Mouse (Mus musculus): ENCODE measurements around the gene Enkd1. TPM values are rescaled to one million over a fixed set of nuclear protein-coding genes. Genes with fewer than 3 reads are reported as not detected.

Enkd1 gene
- 5.8 and 6.3 TPM in 2 replicates for polyA plus RNA-seq (2021; fragmentation: Nextera tagmentation)
- long read RNA-seq, experiment 1, partial matches to known transcripts = 2 of 8 reads
- long read RNA-seq, experiment 1, other reads (novel, unspliced or antisense) = 3 of 8 reads
- long read RNA-seq, experiment 2, partial matches to known transcripts = 1 of 14 reads
- long read RNA-seq, experiment 2, other reads (novel, unspliced or antisense) = 11 of 14 reads

DNA sequence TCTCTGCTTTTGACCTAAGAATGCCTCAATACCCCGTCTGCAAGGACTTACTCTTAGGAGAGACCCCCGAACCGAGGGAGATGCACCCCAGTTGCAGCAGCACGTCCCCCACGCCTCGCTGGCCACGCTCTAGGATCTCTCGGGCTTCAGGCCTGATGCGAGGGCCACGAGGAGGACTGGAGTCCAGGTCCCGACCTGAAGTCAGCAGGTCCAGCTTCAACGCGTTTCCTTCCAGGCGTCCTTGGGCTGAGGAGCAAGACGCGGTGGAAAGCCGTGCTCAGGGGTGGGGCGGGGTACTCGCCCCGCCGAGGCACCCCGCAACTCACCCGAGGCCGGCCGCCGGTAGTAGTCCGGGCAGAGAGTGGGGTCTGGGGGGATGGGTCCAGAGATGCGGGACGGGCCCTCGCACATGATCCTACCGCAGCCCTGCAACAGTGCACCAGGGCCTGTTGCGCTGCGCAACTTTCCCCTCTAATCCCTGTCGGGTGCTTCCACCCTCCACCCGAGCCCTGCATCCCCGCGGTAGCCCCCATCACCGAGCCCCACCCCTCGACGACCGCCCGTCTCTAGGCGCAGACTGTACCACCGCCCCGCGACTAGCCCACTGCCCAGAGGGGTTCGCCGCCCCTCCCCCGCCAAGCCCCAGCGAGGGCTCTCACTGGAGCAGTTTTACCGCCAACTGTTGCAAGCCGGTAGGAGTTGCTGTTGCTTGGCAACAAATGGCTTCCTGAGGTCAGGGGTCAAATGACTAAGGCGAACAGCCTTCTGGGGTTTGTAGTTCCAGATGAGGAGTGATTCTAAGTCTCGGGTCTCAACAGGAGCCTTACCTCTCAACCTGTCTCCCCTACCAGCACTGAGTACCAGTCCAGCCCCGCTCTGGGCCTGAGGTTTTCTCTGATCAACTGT, at the start of gene Enkd1, which contains the start of gene 4933405L10Rik:
Enkd1 (minus strand) TSS at position 713 of the 906 bp plus-strand sequence.
4933405L10Rik (plus strand) TSS at position 158 of the 906 bp plus-strand sequence.

GRCm38 (mm10) chr8:105700966-105701824, 6.8 kb downstream of the Enkd1 start, which contains the start of the genes Acd and Pard6a:
Acd (minus strand) TSS chr8:105701102.
Pard6a (plus strand) TSS chr8:105701148.

DNA sequence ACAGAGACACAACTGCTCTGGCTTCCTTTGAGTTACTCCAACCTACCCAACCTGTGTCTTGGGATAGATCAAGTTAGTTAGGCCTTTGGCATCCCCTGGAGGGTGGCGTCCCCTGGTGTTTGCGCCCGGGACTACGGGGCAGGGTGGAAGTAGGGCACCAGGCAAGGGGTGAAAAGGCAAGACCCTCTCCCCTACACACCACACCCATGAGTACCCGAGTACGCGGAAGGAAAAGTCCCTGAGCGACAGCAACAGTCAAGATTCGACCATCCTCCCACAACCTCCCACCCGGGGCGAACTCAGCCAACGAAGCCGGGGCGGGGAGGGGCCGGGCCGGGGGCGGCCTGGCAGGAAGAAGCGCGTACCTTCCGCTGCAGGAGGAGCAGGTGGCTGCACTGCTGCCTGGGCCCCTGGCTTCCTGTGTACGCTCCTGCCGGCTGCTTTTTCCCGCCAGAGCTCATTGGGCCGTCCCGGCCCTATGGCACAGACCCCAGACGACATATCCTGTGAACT, 22.2 kb downstream of the Enkd1 start, which contains the start of gene Carmil2:
Carmil2 (plus strand) TSS at position 479 of the 513 bp plus-strand sequence.

Other genes with a start within 250 kb of the Enkd1 start
- gene Tppp3, start 236.7 kb downstream of the Enkd1 start, polyA plus RNA-seq (2021; fragmentation: Nextera tagmentation) = 45.8 and 47.2 TPM in 2 replicates
- gene Zdhhc1, start 211.3 kb downstream of the Enkd1 start, polyA plus RNA-seq (2021; fragmentation: Nextera tagmentation) = 18.5 and 23.0 TPM in 2 replicates
- not detected in 2 replicates for gene Hsd11b2, start 189.5 kb downstream of the Enkd1 start, polyA plus RNA-seq (2021; fragmentation: Nextera tagmentation)
- 112 and 125 TPM in 2 replicates for gene Atp6v0d1, start 142.2 kb downstream of the Enkd1 start, polyA plus RNA-seq (2021; fragmentation: Nextera tagmentation)
- gene Ripor1, start 103.0 kb downstream of the Enkd1 start, polyA plus RNA-seq (2021; fragmentation: Nextera tagmentation) = 44.1 and 57.0 TPM in 2 replicates
- gene Ctcf, start 71.6 kb downstream of the Enkd1 start, polyA plus RNA-seq (2021; fragmentation: Nextera tagmentation) = 13.1 and 14.2 TPM in 2 replicates
- 0.40 and 0.55 TPM in 2 replicates for gene Agrp, start 70.8 kb downstream of the Enkd1 start, polyA plus RNA-seq (2021; fragmentation: Nextera tagmentation)
- 20.9 and 32.8 TPM in 2 replicates for gene Carmil2, start 21.9 kb downstream of the Enkd1 start, polyA plus RNA-seq (2021; fragmentation: Nextera tagmentation)
- 32.5 and 41.3 TPM in 2 replicates for gene Acd, start 7.1 kb downstream of the Enkd1 start, polyA plus RNA-seq (2021; fragmentation: Nextera tagmentation)
- 67.5 and 73.3 TPM in 2 replicates for gene Pard6a, start 7.1 kb downstream of the Enkd1 start, polyA plus RNA-seq (2021; fragmentation: Nextera tagmentation)
- 0.18 and 0.19 TPM in 2 replicates for gene 4933405L10Rik, start 555 bp downstream of the Enkd1 start, polyA plus RNA-seq (2021; fragmentation: Nextera tagmentation)
- 18.4 and 20.8 TPM in 2 replicates for gene Gfod2, start 50.5 kb upstream of the Enkd1 start, polyA plus RNA-seq (2021; fragmentation: Nextera tagmentation)
- 3.1 TPM in 2 replicates for gene Ranbp10, start 119.1 kb upstream of the Enkd1 start, polyA plus RNA-seq (2021; fragmentation: Nextera tagmentation)
- gene Tsnaxip1, start 119.5 kb upstream of the Enkd1 start, polyA plus RNA-seq (2021; fragmentation: Nextera tagmentation) = 0.36 and 0.59 TPM in 2 replicates
- 10.9 and 12.0 TPM in 2 replicates for gene Cenpt, start 145.1 kb upstream of the Enkd1 start, polyA plus RNA-seq (2021; fragmentation: Nextera tagmentation)
- gene Thap11, start 146.9 kb upstream of the Enkd1 start, polyA plus RNA-seq (2021; fragmentation: Nextera tagmentation) = 45.1 and 53.6 TPM in 2 replicates
- 144 and 150 TPM in 2 replicates for gene Nutf2, start 152.4 kb upstream of the Enkd1 start, polyA plus RNA-seq (2021; fragmentation: Nextera tagmentation)
- 19.7 and 20.7 TPM in 2 replicates for gene Edc4, start 172.7 kb upstream of the Enkd1 start, polyA plus RNA-seq (2021; fragmentation: Nextera tagmentation)
- 3.4 and 3.6 TPM in 2 replicates for gene Nrn1l, start 185.4 kb upstream of the Enkd1 start, polyA plus RNA-seq (2021; fragmentation: Nextera tagmentation)
- 3.7 and 4.3 TPM in 2 replicates for gene Pskh1, start 192.2 kb upstream of the Enkd1 start, polyA plus RNA-seq (2021; fragmentation: Nextera tagmentation)
- not detected in 2 replicates for gene Ctrl, start 225.7 kb upstream of the Enkd1 start, polyA plus RNA-seq (2021; fragmentation: Nextera tagmentation)
- gene Psmb10, start 230.2 kb upstream of the Enkd1 start, polyA plus RNA-seq (2021; fragmentation: Nextera tagmentation) = 132 and 140 TPM in 2 replicates
- gene Lcat, start 235.2 kb upstream of the Enkd1 start, polyA plus RNA-seq (2021; fragmentation: Nextera tagmentation) = 27.6 and 35.6 TPM in 2 replicates

Data from layer of hippocampus, adult 6 months (tissue).